Mouse (Mus musculus) stomach, adult 2 months (tissue): ENCODE measurements around the gene Slc34a3. TPM values are rescaled to one million over a fixed set of nuclear protein-coding genes. Genes with fewer than 3 reads are reported as not detected.

Source experiments
- polyA plus RNA-seq: library from polyadenylated mRNA; depleted of rRNA; stranded (reverse); fragments of >200 nt; gene quantifications from 2 replicates; pipeline ENCODE4 v1.2.3, GENCODE M21; 2012; rRNA removed

The Slc34a3 gene
- polyA plus RNA-seq, result 0.29 and 0.32 TPM in 2 replicates

GRCm38 (mm10) chr2:25234050-25234449, at the start of gene Slc34a3:
Slc34a3 (minus strand) TSS chr2:25234364.

GRCm38 (mm10) chr2:25271827-25272511, 37.8 kb upstream of the Slc34a3 start, which contains the start of the genes Ssna1 and Anapc2:
Ssna1 (minus strand) TSS chr2:25272438.
Anapc2 (plus strand) TSS chr2:25272478.

GRCm38 (mm10) chr2:25262291-25262767, 28.2 kb upstream of the Slc34a3 start, which contains the start of gene Tprn:
Tprn (plus strand) TSS chr2:25262618.

GRCm38 (mm10) chr2:25255284-25255779, 21.2 kb upstream of the Slc34a3 start, which contains the start of gene Tmem203:
Tmem203 (plus strand) TSS chr2:25255439.

GRCm38 (mm10) chr2:25246183-25247072, 12.3 kb upstream of the Slc34a3 start, which contains the start of gene AL732309.1:
AL732309.1 (minus strand) TSS chr2:25246863.

GRCm38 (mm10) chr2:25242101-25242506, 7.9 kb upstream of the Slc34a3 start, which contains the start of the genes Rnf208 and Cysrt1:
Rnf208 (plus strand) TSS chr2:25242255.
Cysrt1 (minus strand) TSS chr2:25242452.

GRCm38 (mm10) chr2:25236614-25237013, 2.5 kb upstream of the Slc34a3 start, which contains the start of gene Rnf224:
Rnf224 (minus strand) TSS chr2:25236787.

GRCm38 (mm10) chr2:25224492-25224765, 9.7 kb downstream of the Slc34a3 start, which contains the start of gene Tubb4b:
Tubb4b (minus strand) TSS chr2:25224702.

GRCm38 (mm10) chr2:25218445-25218844, 15.7 kb downstream of the Slc34a3 start, which contains the start of gene Fam166a:
Fam166a (plus strand) TSS chr2:25218745.

GRCm38 (mm10) chr2:25214444-25214843, 19.7 kb downstream of the Slc34a3 start, which contains the start of gene Stpg3:
Stpg3 (minus strand) TSS chr2:25214637.

GRCm38 (mm10) chr2:25211121-25211670, 23.0 kb downstream of the Slc34a3 start, which contains the start of gene Nelfb:
Nelfb (minus strand) TSS chr2:25211489.

GRCm38 (mm10) chr2:25196172-25196954, 37.8 kb downstream of the Slc34a3 start, which contains the start of gene Tor4a:
Tor4a (minus strand) TSS chr2:25196886.

GRCm38 (mm10) chr2:25180478-25180903, 53.7 kb downstream of the Slc34a3 start, which contains the start of gene Nrarp:
Nrarp (plus strand) TSS chr2:25180758.

Other genes with a start within 250 kb of the Slc34a3 start
- gene Nsmf, start 180.0 kb downstream of the Slc34a3 start, polyA plus RNA-seq, result 43.8 and 57.8 TPM in 2 replicates
- gene Entpd8, start 154.1 kb downstream of the Slc34a3 start, polyA plus RNA-seq, result 6.6 and 9.0 TPM in 2 replicates
- gene Noxa1, start 139.2 kb downstream of the Slc34a3 start, polyA plus RNA-seq, result 14.8 and 16.5 TPM in 2 replicates
- gene Nrarp, start 53.6 kb downstream of the Slc34a3 start, polyA plus RNA-seq, result 41.8 and 62.3 TPM in 2 replicates
- 20.0 and 23.5 TPM in 2 replicates for gene Tor4a, start 37.5 kb downstream of the Slc34a3 start, polyA plus RNA-seq
- gene Nelfb, start 22.9 kb downstream of the Slc34a3 start, polyA plus RNA-seq, result 29.3 and 32.6 TPM in 2 replicates
- gene Stpg3, start 19.7 kb downstream of the Slc34a3 start, polyA plus RNA-seq, result not detected in 2 replicates
- 0.35 TPM in 1 of 2 replicates, not detected in the other for gene Fam166a, start 15.6 kb downstream of the Slc34a3 start, polyA plus RNA-seq
- gene Tubb4b, start 9.7 kb downstream of the Slc34a3 start, polyA plus RNA-seq, result 278 and 313 TPM in 2 replicates
- gene Rnf224, start 2.4 kb upstream of the Slc34a3 start, polyA plus RNA-seq, result 0.77 and 0.82 TPM in 2 replicates
- gene Rnf208, start 7.9 kb upstream of the Slc34a3 start, polyA plus RNA-seq, result 100 and 146 TPM in 2 replicates
- gene Cysrt1, start 8.1 kb upstream of the Slc34a3 start, polyA plus RNA-seq, result 216 and 387 TPM in 2 replicates
- gene AL732309.1, start 12.5 kb upstream of the Slc34a3 start, polyA plus RNA-seq, result 24.8 and 31.7 TPM in 2 replicates
- 26.1 and 51.6 TPM in 2 replicates for gene Tmem203, start 21.1 kb upstream of the Slc34a3 start, polyA plus RNA-seq
- 76.7 and 110 TPM in 2 replicates for gene Tprn, start 28.3 kb upstream of the Slc34a3 start, polyA plus RNA-seq
- gene Ssna1, start 38.1 kb upstream of the Slc34a3 start, polyA plus RNA-seq, result 32.6 and 42.6 TPM in 2 replicates
- 38.5 and 51.1 TPM in 2 replicates for gene Anapc2, start 38.1 kb upstream of the Slc34a3 start, polyA plus RNA-seq
- not detected in 2 replicates for gene Tmem210, start 53.8 kb upstream of the Slc34a3 start, polyA plus RNA-seq
- 120 and 141 TPM in 2 replicates for gene Lrrc26, start 55.6 kb upstream of the Slc34a3 start, polyA plus RNA-seq
- gene Grin1, start 84.8 kb upstream of the Slc34a3 start, polyA plus RNA-seq, result 1.7 and 2.6 TPM in 2 replicates
- 6.1 and 7.3 TPM in 2 replicates for gene Man1b1, start 98.0 kb upstream of the Slc34a3 start, polyA plus RNA-seq
- gene Dpp7, start 122.0 kb upstream of the Slc34a3 start, polyA plus RNA-seq, result 15.2 and 20.7 TPM in 2 replicates
- 26.9 and 89.2 TPM in 2 replicates for gene Uap1l1, start 131.3 kb upstream of the Slc34a3 start, polyA plus RNA-seq
- gene Sapcd2, start 138.0 kb upstream of the Slc34a3 start, polyA plus RNA-seq, result 16.2 and 18.1 TPM in 2 replicates
- gene Entpd2, start 161.5 kb upstream of the Slc34a3 start, polyA plus RNA-seq, result 38.6 and 41.0 TPM in 2 replicates
- 181 and 297 TPM in 2 replicates for gene Npdc1, start 165.0 kb upstream of the Slc34a3 start, polyA plus RNA-seq
- gene Fut7, start 188.9 kb upstream of the Slc34a3 start, polyA plus RNA-seq, result 0.11 and 0.24 TPM in 2 replicates
- 17.6 and 31.4 TPM in 2 replicates for gene Abca2, start 194.3 kb upstream of the Slc34a3 start, polyA plus RNA-seq
- gene Clic3, start 222.5 kb upstream of the Slc34a3 start, polyA plus RNA-seq, result 208 and 316 TPM in 2 replicates
- 60.7 and 89.3 TPM in 2 replicates for gene Paxx, start 226.7 kb upstream of the Slc34a3 start, polyA plus RNA-seq
- gene Ptgds, start 235.7 kb upstream of the Slc34a3 start, polyA plus RNA-seq, result 2.0 and 3.4 TPM in 2 replicates